Mouse (Mus musculus) stomach, embryonic 15.5 days (tissue): ENCODE measurements around the gene Tmem198. TPM values are rescaled to one million over a fixed set of nuclear protein-coding genes. Genes with fewer than 3 reads are reported as not detected.

Source experiments
- ATAC-seq: fragments of 200-750 bp; cut with Nextera tagmentation; 2 replicates; pipeline ENCODE4 v1.8.0; 2017; ENCODE audit warnings: low read depth, moderate number of reproducible peaks, moderate TSS enrichment; ENCODE audit not compliant: insufficient read depth, low FRiP score
- H3K27ac ChIP-seq: fragments of 300-500 bp; sonication (generic); 2 replicates; pipeline ENCODE4 v1.5.1; 2015; ENCODE audit warnings: mild to moderate bottlenecking, inconsistent platforms
- H3K27me3 ChIP-seq: fragments of 300-500 bp; sonication (generic); replicated peaks from 2 replicates; pipeline ENCODE4 v1.6.1; 2015; ENCODE audit warnings: inconsistent platforms
- H3K36me3 ChIP-seq: fragments of 300-500 bp; sonication (generic); 2 replicates; pipeline ENCODE4 v1.6.1; 2015; ENCODE audit warnings: inconsistent platforms
- H3K4me1 ChIP-seq: fragments of 300-500 bp; sonication (generic); 2 replicates; pipeline ENCODE4 v1.6.1; 2015; ENCODE audit warnings: inconsistent platforms
- H3K4me2 ChIP-seq: fragments of 300-500 bp; sonication (generic); 2 replicates; pipeline ENCODE4 v1.6.1; 2015; ENCODE audit warnings: mild to moderate bottlenecking, inconsistent platforms
- H3K4me3 ChIP-seq: fragments of 300-500 bp; sonication (generic); replicated peaks from 2 replicates; pipeline ENCODE4 v1.5.1; 2015; ENCODE audit warnings: inconsistent platforms
- H3K9ac ChIP-seq: fragments of 300-500 bp; sonication (generic); 2 replicates; pipeline ENCODE4 v1.6.1; 2015; ENCODE audit warnings: inconsistent platforms
- H3K9me3 ChIP-seq: fragments of 300-500 bp; sonication (generic); 2 replicates; pipeline ENCODE4 v1.6.1; 2016; ENCODE audit warnings: inconsistent platforms
- WGBS: fragments of 180-500 bp; shearing (Covaris S2); methylation state at CpG from one replicate; pipeline ENCODE4 v1.1.7; 2015; 5-methylcytosine and 5-hydroxymethylcytosine counted together
- polyA plus RNA-seq: library from polyadenylated mRNA; unstranded; fragments of >200 nt; fragmentation: Nextera tagmentation; extraction: Ambion mirVana; gene quantifications from 2 replicates; pipeline ENCODE4 v1.2.1, GENCODE M21; 2015

Gene Tmem198
- 2.3 and 2.7 TPM in 2 replicates for polyA plus RNA-seq

DNA sequence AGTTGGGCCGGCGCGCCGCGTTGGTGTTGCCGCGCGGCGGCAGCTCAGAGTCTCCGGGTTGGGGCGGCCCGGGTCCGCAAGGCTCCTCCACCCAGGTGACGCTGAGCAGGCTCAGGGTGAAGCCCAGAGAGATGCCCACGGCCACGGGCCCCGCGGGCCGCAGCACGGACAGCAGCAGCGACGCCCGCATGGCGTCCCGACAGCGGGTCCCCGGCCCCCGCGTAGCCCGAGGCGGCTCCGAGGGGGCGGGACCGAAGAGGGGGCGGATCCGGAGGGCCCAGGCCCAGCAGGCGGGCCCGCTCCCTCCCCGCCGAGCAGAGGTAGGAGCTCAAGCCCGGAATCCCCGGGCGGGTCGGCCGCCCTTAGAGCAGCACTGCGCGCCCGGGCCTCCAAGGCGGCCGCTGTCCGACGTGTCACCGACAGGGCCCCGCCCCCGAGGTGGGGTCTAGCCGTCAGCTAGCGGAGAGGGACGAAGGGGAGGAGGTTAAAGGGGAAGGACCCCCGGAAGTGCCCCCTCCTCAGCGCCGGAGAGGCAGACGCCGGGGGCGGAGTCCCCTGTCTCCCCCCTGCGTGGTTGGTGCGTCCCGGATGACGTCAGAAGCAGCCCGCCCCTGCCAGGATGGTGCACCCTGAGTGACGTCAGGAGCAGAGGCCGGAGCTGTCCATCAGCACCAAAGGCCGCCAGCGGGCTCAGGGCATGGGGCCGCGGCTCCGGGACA lies at the start of gene Tmem198, which contains the start of gene Chpf:
Gene Tmem198 (plus strand): TSS at position 617 of the 719 bp plus-strand sequence.
Gene Chpf (minus strand): TSS at position 392 of the 719 bp plus-strand sequence.
- WGBS = under 1% methylated on average over 67 of the region's 76 CpGs
- H3K27me3 ChIP-seq = peaks cover 32% of the 10 kb centered on the region

DNA sequence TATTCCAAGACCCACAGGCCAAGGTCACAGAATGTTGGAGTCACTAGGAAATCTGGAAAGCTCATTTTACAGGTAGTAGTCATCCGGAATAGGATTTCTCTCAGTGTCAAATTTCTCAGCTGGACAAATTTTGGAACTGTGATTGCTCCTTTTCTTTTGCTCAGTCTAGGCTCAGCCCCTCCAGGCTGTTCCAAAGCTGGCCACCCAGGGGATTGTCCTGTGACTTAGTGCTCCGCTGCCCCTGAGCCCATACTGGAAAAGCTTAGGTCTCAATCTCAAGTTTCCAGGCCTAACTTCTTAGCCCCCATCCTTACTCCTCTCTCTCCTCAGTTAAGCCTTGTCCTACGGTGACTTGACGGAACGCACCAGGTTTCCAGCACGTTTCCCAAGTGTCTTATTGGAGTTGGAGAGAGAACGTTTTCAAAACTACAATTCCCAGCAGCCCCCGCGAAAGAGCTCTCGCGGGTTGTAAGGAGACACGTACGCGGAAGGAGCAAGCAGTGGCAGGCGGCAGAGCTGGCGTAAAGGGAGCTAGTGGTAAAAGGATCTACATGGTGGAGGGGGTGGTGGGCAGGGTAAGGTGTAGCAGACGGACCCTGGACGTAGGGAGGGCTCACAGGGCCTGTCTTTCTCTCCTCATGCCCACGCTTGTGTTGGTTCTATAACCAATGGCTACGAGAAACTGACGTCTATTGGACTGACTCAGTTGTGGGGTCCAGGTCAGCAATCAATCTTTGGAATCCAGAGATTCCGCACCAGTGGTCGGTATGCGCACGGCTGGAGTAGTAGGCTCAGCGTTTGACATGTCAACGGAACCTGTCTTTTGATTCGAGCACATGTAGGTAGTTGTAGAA lies 43.6 kb upstream of the Tmem198 start, which contains the start of gene Gmppa:
Gene Gmppa (plus strand): TSS at position 456 of the 854 bp plus-strand sequence.
- Histone ChIP-seq H3K9me3 (no peaks in the 10 kb centered on the region), H3K27me3 (no peaks in the 10 kb centered on the region), H3K27ac (peak within 1 kb of the TSS; percentile 64; the same call in 1 of the 2 replicates), H3K36me3 (peaks cover 11% of the 10 kb centered on the region; the same call in 1 of the 2 replicates), H3K4me2 (peak within 1 kb of the TSS; percentile 70), H3K4me1 (peaks cover 15% of the 10 kb centered on the region), H3K4me3 (peak within 1 kb of the TSS; percentile 68), H3K9ac (peak within 1 kb of the TSS; percentile 73)
- WGBS = 6% methylated on average over 28 of the region's 28 CpGs
- ATAC-seq = peak; percentile 74

More for the DNA sequence above, at the start of gene Tmem198, which contains the start of gene Chpf:
- H3K4me3 ChIP-seq = peak within 1 kb of the TSS; percentile 80
- peak within 1 kb of the TSS; percentile 80 for H3K4me2 ChIP-seq
- peaks cover 24% of the 10 kb centered on the region for H3K4me1 ChIP-seq
- H3K9me3 ChIP-seq = no peaks in the 10 kb centered on the region
- peak within 1 kb of the TSS; percentile 76 for H3K27ac ChIP-seq
- H3K9ac ChIP-seq = peak within 1 kb of the TSS; percentile 53
- peaks cover 16% of the 10 kb centered on the region for H3K36me3 ChIP-seq
- peak; percentile 89 for ATAC-seq

DNA sequence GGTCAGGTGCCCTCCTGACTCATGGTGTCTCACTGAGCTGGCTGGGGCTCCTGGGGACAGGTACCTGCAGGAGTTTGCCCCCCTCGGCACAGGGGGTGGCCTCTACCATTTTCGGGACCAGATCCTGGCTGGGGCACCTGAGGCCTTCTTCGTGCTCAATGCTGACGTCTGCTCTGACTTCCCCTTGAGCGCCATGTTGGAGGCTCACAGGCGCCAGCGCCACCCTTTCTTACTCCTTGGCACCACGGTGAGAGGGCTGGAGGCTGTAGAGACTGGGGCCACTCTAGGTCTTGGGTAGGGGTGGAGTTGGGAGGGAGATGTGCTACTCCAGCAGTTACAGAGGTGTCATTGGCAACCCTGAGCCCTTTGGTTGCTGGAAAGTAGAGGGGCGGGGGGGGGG lies 40.5 kb upstream of the Tmem198 start:
- ATAC-seq = no peak
- Histone ChIP-seq H3K9ac (no peak overlapping the region), H3K4me1 (peaks cover 15% of the 10 kb centered on the region), H3K27ac (no peak overlapping the region), H3K4me3 (no peak overlapping the region), H3K4me2 (no peak overlapping the region), H3K36me3 (peaks cover 11% of the 10 kb centered on the region), H3K27me3 (no peaks in the 10 kb centered on the region), H3K9me3 (no peaks in the 10 kb centered on the region)
- WGBS = 76% methylated on average over 8 of the region's 9 CpGs

DNA sequence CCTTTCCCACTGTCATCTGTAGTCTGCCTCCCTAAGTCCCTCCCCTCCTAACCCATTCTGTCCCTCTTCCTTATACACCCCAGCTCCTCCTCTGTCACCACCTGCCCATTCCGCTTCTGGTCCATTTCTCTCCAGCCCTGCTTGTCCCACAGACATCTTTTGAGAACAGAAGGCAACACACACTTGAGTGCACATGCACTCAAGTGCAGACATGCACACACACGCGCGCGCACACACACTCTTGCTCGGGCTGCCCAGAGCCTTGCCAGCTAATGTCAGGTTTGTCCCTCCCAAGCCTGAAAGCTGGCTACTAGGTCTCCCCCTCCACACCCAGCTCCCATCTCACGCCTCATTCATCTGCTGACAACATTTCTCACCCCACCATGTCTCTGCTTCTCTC lies 38.7 kb upstream of the Tmem198 start:
- H3K9me3 ChIP-seq = no peaks in the 10 kb centered on the region
- WGBS = 97% methylated on average over 7 of the region's 7 CpGs
- peaks cover 22% of the 10 kb centered on the region for H3K4me1 ChIP-seq
- H3K36me3 ChIP-seq = peaks cover 11% of the 10 kb centered on the region
- no peak overlapping the region for H3K4me3 ChIP-seq
- ATAC-seq = no peak
- 0 out of 2 replicates have a peak, but pooled peaks cover 6% of the 10 kb centered on the region for H3K27me3 ChIP-seq
- H3K27ac ChIP-seq = no peak overlapping the region
- no peak overlapping the region for H3K4me2 ChIP-seq
- no peak overlapping the region for H3K9ac ChIP-seq

DNA sequence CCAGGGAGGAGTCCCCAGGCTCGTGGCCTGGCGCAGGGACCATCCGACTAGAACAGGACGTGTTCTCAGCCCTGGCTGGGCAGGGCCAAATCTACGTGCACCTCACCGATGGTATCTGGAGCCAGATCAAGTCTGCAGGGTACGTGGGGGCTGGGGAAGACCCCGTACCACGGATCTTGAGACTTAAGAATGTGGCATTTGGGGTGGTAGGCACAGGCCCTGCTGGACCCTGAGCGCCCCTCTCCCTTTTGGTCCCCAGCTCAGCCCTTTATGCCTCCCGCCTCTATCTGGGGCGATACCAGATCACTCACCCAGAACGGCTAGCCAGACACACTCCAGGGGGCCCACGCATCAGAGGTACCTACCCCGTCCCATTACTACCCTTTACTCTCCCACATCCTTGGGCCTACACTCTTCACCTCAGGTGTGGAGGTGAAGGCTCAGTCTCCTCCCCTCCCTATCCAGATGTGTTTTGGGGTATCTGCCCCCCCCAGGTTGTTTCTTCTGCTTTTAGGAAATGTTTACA lies 37.8 kb upstream of the Tmem198 start:
- H3K27ac ChIP-seq = no peak overlapping the region
- H3K9me3 ChIP-seq = no peaks in the 10 kb centered on the region
- no peak for ATAC-seq
- WGBS = 89% methylated on average over 15 of the region's 15 CpGs
- no peak overlapping the region for H3K4me2 ChIP-seq
- H3K36me3 ChIP-seq = peaks cover 11% of the 10 kb centered on the region
- H3K27me3 ChIP-seq = 0 out of 2 replicates have a peak, but pooled peaks cover 7% of the 10 kb centered on the region
- H3K9ac ChIP-seq = no peak overlapping the region
- peaks cover 27% of the 10 kb centered on the region for H3K4me1 ChIP-seq
- H3K4me3 ChIP-seq = no peak overlapping the region

DNA sequence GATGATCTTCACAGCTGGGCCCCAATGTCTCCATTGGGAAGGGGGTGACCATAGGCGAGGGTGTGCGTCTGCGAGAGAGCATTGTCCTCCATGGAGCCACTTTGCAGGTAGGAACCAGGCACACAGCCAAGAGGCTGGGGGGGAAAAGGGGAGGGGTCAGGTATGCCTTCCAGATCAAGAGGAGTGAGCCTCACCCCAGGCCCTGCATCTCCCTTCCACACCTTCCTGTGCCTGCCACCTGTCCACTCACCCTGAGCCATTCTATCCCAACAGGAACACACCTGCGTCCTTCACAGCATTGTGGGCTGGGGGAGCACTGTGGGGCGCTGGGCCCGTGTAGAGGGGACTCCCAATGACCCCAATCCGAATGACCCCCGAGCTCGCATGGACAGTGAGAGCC lies 37.2 kb upstream of the Tmem198 start:
- Histone ChIP-seq H3K4me2 (no peak overlapping the region), H3K4me3 (no peak overlapping the region), H3K27me3 (peaks cover 12% of the 10 kb centered on the region), H3K4me1 (peaks cover 27% of the 10 kb centered on the region), H3K36me3 (peaks cover 11% of the 10 kb centered on the region), H3K9ac (no peak overlapping the region), H3K27ac (no peak overlapping the region), H3K9me3 (no peaks in the 10 kb centered on the region)
- no peak for ATAC-seq
- 85% methylated on average over 9 of the region's 9 CpGs for WGBS

DNA sequence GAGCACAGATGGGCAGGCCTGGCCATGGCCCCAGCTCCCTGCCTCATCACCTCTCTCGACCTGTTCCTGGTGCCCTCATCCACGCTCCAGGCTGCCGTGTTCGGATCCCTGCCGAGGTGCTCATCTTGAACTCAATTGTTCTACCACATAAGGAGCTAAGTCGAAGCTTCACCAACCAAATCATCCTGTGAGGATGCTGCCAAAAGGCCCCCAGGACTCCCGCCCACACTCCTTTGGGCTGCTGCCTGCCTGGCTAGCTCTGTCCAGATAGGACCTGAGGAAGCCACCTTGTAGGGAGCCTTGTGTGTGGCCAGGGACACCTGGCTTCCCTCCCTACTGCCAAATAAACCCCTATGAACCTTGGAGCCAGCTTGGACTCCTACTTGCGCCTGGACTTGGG lies 36.5 kb upstream of the Tmem198 start:
- no peaks in the 10 kb centered on the region for H3K9me3 ChIP-seq
- 60% methylated on average over 8 of the region's 8 CpGs for WGBS
- peaks cover 32% of the 10 kb centered on the region for H3K4me1 ChIP-seq
- H3K9ac ChIP-seq = no peak overlapping the region
- peaks cover 18% of the 10 kb centered on the region for H3K27me3 ChIP-seq
- H3K36me3 ChIP-seq = peaks cover 10% of the 10 kb centered on the region
- no peak overlapping the region for H3K27ac ChIP-seq
- H3K4me2 ChIP-seq = no peak overlapping the region
- ATAC-seq = no peak
- H3K4me3 ChIP-seq = no peak overlapping the region

DNA sequence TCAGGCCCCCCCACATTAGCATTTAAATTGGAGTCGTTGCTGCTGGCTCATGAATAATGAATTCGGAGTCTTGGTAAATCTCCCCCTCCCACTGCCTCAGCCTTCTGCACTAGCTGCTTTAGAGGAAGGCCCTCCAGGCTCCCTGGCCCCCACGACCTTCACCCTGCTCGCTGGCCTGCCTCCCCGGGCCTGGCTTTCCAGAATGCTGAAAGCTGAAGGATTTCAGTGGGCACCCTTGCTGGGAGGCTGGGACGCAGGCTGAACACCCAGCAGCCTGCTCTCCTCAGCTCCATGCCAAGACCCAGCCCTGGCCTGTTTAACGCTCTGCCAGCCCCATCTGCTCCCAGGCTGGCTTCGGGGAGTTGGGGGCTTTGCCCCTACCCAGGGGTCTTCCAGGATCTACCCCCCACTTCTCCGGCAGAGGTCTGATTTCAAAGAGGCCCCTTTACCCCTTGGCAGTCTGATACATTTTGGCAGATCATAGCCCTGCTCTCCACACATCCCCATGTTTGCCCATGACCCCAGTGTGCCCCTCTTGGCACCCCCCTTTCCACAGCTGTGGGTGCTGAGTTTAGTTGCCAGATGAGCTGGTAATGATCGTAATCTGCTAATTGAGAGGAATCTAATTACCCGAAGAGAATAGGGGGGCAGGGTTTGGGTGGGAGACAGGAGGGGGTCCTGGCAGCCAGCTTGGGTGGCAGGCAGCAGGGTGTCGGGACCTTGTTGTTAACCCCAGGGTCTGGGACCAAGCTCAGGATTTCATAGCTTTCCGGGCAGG lies 35.9 kb upstream of the Tmem198 start:
- 45% methylated on average over 13 of the region's 13 CpGs for WGBS
- ATAC-seq = no peak
- Histone ChIP-seq H3K27me3 (peaks cover 23% of the 10 kb centered on the region), H3K4me1 (peaks cover 37% of the 10 kb centered on the region), H3K36me3 (peaks cover 6% of the 10 kb centered on the region), H3K9me3 (no peaks in the 10 kb centered on the region), H3K4me2 (no peak overlapping the region), H3K27ac (no peak overlapping the region), H3K9ac (no peak overlapping the region), H3K4me3 (no peak overlapping the region)

DNA sequence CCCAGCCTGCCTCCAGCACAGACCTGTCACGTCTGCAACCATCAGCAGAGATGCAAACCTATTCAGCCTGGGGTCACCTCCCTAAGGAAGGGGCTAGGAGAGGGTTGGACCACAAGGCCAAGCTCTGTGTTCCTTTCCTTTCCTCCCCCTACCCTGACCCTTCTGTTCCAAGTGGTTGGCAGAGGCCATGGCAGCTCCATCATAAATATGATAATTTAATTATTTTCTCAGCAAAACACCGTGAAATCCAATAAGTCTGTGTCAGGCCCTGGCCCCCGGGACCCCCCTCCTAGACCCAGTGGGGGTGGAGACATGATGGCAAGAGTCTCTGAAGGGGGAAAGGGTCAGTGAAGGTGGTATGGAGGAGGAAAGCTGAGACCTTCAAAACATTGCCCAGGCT lies 35.1 kb upstream of the Tmem198 start:
- Histone ChIP-seq H3K9ac (no peak overlapping the region), H3K27me3 (peaks cover 30% of the 10 kb centered on the region), H3K9me3 (no peaks in the 10 kb centered on the region), H3K4me1 (peaks cover 40% of the 10 kb centered on the region), H3K4me2 (no peak overlapping the region), H3K27ac (no peak overlapping the region), H3K36me3 (peaks cover 6% of the 10 kb centered on the region), H3K4me3 (no peak overlapping the region)
- 53% methylated on average over 3 of the region's 3 CpGs for WGBS
- ATAC-seq = no peak

DNA sequence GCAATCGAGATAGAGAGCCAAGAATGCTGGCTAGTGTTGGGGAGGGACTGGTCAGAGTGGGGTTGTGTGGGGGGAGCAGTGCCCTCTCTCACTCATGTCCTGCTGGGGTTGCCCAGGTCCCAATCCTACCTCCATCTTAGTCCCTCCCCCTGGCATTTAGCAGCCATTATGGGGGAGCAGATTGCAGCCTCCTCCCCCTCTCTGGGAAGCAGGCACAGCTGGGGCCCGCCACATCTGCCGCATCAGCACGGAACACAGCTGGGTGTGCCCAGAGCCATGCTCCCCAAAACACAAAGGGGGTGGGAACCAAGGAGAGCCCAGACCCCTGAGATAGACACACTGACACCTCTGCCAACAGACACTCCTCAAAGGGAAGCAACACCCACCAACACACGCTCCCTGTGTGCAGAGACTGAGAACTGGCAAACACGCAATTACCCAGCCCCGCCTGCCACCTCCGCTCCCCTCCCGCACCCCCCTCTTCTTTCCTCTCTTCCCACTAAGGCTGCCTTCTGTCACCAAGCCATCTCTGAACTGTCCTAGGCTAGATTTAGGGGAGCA lies 34.1 kb upstream of the Tmem198 start:
- 7% methylated on average over 9 of the region's 9 CpGs for WGBS
- Histone ChIP-seq H3K4me3 (no peak overlapping the region; the same call in 1 of the 2 replicates), H3K9me3 (no peaks in the 10 kb centered on the region), H3K4me2 (peak overlapping the region; percentile 46), H3K27me3 (peaks cover 39% of the 10 kb centered on the region), H3K4me1 (peaks cover 50% of the 10 kb centered on the region), H3K9ac (no peak overlapping the region), H3K27ac (no peak overlapping the region; the same call in 1 of the 2 replicates), H3K36me3 (peaks cover 5% of the 10 kb centered on the region)
- peak; percentile 4; the same call in 1 of the 2 replicates for ATAC-seq
